Mouse (Mus musculus): ENCODE results near the gene Ydjc. TPM values are rescaled to one million over a fixed set of nuclear protein-coding genes. Genes with fewer than 3 reads are reported as not detected.
A peak's percentile ranks its signal among the peaks of the same experiment; 100 is the strongest.
"Not testable (repeated sequence)": the region's sequence is repeated elsewhere in the genome, so short reads cannot be mapped to it uniquely, and the experiment has no call there.

Ydjc gene
- total RNA-seq, 2 experiments from 2014 or later = 0.29 TPM; not detected in 1

DNA sequence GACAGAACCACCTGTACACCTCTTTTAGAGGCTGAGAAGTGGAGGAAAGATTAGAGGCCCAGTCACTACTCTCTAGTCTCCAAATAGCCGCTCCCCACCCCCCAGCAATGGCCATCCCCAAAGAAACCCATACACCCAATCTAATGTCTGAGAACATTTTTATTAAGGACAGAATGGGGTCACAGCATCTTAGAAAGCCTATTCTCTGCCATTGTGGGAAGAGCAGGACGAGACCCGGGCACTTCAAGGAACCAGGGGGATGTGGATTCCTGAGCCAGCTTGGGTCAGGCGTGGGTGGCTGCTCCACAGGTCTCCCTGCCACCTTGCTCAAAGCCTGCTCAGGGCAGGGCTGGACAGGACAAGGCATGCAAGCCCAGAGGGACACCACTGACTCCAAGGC lies 7.5 kb downstream of the Ydjc start:
- no peak for DNase-seq

DNA sequence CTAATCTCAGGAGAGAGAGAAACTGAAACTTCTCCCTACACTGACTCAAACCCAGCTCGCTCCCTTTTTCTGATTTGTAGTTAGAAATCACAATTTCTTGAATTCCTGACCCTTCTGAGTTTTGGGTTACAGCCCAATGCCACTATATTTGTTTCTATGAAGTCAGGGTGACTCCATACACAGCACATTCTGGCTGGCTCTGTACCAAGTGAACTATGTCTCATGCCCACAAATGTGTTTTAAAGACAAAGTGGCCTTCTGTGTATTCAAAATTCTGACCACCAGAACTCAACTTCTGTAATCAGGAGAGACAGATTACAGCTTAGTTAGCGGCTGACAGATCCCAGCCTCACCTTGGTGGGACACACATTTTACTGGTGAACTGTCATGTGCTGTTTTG lies 9.9 kb downstream of the Ydjc start:
- no peak for DNase-seq

DNA sequence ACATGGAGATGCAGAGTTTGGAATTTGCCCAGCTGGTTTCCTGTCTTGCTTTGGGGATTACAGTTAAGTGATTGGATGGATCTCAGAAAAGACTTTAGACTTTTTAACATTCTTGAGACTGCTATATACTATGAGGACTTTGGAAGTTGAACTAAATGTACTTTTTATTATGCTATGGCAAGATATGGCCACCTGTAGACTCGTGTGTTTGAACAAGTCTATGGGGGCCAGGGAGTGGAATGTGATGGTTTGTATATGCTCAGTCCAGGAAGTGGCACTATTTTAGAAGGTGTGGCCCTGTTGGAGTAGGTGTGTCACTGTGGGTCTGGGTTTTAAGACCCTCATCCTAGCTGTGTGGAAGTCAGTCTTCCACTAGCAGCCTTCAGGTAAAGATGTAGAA lies 21.1 kb downstream of the Ydjc start:
- not testable (repeated sequence) for DNase-seq

DNA sequence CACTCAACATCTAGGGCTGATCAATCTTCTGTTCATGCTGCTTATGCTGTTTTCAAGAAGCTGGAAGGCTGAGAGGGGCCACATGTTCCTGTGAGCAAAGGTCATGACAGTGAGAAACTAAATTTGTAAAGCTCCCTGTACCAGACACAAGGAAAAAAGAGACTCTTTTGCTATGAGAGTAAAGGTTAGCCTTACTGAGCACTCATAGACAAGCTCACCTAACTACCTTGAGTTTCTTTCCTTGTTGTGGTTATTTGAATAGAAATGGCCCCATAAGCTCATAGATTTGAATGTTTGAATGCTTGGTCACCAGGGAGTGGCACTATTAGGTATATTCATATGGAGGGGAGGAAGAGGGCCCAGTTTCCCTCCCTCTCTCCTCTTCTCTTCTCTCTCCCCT lies 22.8 kb downstream of the Ydjc start:
- DNase-seq = no peak

DNA sequence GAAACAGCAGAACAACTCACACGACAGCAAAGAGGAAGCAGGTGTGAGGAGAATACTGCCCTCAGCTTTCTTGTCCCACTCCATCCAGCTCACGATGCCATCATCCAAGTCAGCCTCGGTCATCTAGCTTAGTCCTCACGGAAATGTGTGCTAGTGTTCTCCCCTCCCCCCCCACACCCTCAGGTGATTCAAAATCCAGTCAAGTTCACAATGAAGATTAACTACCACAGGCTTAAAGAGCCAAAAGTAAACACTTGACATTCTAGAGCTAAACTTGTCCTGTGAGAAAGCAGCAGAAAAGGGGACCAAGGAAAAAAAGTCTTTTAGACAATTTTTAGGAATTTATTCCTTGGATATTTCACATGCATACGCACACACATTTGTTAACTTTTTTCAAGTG lies 23.6 kb downstream of the Ydjc start:
- no peak for DNase-seq

DNA sequence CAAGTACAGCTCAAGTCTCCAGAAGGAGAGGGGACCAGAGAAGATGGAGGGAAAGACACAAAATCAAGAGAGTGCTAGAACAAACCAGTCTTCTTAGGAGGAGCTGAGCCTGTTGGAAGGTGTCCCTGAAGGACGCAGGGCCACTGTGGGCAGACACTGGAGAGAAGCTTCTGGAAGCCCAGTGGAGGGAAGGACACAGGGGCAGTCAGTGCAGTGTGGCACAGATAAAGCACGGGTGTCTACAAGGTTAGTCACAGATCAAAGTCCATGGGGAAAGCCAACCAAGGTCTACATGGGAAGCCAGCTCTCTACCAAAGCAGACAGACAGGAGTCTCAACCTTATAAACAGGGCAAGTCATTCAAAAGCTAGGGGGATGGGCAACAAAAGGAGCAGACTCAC lies 31.3 kb downstream of the Ydjc start:
- DNase-seq = no peak

DNA sequence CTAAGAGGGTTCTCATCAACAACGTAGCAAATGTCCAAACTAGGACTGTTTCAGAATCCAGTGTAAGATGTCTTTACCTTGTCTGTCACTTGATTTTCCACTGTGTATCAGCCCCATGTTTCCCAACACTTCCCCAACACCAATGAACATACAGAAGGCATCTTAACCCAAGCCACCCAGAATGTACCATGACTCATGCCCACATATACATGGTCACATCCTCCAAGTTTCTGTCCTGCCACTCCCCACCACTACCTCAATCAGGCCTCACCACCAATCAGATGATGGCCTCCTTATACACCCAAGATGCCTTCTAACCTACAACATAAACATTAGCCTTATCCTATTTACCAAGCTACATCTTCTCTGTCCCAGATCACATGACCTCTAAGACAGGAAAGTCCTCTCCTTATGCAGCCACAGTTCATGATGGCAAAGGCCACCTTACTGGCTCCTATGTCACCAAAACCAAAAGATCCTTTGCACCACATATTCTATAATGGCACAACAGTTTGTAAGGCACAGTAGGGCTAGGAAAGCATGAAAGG lies 33.3 kb downstream of the Ydjc start:
- DNase-seq = no peak

DNA sequence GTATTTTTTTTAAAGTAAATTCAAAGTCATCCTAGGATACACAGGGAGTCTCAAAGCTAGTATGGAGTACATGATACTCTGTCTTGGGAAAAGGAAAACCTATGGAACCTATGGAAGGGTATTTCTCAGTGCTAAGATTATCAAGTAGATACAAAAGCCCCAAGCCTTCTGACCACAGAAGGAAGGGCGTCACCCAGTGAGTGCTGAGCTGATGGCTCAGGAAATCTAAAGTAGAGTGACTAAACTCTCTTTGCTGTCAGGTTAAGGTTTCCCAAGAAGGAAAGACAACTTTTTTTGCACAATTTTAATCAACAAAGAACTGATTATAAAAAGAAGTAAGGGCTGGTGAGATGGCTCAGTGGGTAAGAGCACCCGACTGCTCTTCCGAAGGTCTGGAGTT lies 35.3 kb downstream of the Ydjc start:
- DNase-seq = no peak

DNA sequence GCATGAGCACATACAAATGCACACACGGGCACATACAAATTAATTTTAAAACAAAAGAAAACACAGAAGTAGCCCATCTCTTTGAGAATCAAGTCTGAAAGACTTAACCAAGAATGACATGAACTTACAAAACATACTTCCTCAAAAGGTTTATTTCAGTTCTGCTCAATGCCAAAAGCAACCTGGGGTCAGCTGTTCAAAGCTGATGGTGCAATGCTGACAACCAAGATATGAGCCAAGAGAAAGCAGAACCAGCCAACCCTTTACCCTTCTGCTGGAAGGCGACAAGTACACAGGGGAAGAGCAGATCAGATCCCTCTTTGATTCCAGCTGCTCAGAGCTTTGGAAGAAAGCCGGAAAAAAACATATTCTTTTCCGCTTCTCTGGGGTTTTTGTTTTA lies 37.0 kb downstream of the Ydjc start:
- peak; percentile 48 for DNase-seq

DNA sequence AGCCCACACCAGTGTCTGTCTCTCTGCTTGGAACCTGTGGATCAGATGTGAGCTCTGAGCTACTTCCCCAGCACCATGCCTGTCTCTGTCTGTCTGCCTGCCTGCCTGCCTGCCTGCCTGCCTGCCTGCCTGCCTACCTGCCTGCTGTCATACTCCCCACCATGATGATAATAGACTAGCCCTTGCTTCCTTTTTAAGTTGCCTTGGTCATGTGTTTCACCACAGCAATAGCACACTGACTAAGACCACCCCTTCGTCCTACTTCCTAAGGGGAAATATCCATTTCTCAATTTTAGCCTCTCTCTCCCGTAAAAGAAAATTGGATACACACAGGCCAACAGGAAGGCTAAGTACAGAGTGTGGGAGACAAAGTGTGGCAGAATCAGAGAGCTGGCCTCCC lies 37.7 kb downstream of the Ydjc start:
- DNase-seq = no peak

DNA sequence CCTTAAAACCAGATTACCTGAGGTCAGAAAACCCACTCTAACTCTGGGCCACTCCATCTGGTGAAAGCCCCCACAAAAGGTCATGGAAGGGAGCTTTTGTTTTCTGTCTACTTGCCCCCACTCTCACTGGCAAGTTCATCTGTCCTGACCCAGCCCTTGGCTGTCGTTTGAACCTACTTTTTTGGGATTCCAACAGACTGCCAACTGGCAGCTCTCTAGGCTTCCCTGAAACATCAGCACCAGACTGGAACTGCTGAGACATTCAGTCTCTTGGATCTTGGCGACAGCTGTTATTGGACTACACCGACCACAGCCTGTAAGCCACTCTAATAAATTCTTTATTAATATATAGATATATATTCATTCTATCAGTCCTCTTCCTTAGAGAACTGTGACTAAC lies 38.6 kb downstream of the Ydjc start:
- DNase-seq = peak; percentile 55

DNA sequence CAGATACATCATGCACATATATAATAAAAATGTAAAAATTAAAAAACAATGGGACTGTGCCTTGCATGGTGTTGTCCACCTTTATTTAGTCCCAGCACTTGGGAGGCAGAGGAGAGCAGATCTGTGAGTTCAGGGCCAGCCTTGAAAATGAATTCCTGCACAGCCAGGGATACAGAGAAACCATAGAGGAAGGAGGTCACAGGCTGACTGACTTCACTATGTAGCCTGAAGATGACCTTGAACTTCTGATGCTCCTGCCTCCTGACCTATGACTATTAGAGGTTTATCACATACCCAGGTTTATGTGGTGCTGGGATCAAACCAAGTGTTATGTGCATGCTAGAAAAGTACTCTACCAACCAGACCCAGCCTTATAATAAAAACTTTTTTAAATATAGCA lies 41.1 kb downstream of the Ydjc start:
- DNase-seq = no peak

DNA sequence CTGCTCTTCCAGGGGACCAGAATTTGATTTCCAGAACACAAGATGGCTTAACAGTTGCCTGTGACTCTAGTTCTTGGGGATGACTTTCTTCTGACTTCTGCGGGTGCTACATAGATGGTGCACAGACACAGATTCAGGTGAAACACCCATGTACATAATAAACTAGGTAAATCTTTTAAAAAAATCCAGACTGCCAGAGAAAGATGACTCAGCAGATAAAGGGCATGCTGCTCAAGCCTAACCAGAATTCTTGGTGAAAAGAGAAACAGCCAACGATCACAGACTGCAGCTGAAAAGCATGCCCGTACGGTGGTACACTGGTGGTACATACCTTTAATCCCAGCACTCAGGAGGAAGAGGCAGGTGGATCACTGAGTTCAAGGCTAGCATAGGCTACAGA lies 49.4 kb downstream of the Ydjc start:
- DNase-seq = no peak

DNA sequence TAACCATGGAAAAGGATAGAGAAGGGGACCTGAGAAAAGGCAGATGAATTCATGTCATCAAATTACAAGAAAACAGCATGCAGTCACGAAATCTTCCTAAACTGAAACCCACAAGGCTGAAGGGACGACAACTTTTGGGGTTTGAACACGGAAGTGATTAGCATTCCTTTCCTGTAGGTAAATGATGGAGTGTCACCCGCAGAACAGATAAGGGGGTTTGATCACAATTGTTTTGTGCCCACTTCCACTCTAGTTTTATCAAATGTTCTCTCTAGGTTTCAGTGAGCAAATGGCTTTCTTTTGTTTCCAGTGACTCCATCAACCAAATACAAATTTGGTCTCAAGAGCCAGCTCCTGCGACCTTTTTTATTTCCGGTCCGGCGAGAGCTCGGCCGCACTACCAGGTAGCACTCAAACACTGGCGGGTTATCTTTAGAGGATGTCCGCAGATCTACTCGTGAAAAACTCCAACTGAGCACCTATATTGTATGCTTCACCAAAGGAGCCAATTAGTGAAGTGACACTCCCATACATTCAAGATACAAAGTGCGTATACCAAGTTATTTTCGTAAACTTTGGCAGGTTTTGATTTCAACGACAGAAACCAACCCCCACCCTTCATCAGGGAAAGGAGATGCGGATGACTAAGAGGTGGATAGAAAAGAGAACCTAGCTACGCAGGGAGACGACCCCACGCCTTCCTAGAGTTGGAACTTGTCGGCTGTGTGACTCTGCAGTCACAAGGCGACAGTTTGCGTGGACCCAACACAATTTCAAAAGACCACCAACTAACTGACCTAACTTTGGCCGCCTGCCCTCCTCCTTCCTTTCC lies 55.9 kb downstream of the Ydjc start:
- no peak for DNase-seq

DNA sequence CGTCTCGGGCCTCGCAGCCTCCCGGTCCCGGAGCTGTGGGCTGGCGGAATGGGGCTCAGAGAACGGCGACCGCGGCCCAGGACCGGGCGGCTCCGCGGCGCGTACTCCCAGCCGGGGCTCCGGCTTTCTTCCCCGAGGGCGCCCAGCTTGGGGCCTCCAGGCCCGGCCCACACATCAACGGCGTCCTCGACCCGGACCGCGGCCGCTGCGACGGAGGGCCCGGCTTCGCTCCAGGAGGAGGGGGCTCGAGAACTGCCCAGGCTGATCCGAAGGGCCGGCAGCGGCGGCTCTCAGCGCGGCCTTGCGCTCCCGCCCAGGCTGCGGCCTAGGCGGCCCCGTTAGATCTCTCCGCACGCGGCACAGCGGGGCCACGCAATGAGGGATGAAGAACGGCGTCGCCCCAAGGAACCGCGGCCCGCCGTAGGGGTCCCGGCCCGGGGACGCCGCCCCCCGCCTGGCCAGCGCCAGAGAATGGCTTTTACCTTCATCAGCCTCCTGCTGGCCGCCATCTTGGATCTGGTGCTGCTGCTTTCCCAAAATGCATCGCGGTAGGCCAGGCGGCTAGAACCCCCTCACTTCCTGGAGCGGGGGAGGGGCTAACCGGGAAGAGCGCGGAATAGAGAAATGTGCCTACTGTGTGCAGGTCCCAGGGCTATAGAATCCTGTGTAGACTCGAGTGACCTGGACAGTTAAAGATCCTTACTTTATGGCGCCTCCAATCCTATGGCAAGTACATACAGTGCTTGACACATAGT lies 56.7 kb downstream of the Ydjc start:
- DNase-seq = peak; percentile 77

DNA sequence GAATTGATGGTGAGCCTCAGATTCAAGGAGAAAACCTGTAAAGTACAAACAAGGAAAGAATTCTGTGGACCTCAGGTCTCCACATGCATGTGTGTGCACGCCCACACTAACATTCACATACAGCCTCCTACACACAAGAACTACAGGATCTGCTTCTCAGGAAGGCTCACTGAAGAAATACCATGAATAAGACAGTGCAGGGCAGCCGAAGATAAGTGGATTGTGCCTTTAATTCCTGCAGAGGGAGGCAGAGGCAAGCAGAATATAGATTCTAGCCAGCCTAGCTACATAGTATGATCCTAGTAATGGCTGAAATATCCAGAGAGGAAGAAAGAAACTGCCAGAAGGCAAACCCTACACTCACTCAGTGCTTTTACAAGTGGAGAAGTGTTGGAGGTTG lies 57.6 kb downstream of the Ydjc start:
- DNase-seq = no peak

DNA sequence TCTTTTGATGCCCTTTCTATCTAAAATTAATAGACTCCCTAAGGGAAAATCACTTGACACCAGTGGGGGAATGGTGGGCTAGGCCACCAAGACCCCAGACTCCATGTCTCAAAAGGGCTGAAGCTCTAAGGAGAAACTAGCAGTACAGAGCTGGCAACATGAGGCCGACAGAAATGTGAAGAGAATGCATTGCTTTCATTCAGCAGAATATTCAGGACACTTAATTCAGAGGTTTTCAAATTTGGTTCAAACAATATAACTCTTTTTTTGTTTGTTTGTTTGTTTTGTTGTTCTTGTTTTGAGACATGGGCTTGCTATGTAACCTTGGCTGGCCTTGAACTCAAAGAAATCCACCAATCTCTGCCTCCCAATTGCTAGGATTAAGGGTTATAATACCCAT lies 58.1 kb downstream of the Ydjc start, which contains the start of gene Ube2l3:
TSS of gene Ube2l3 (minus strand) at position 101 of the 400 bp plus-strand sequence.
- DNase-seq = no peak

DNA sequence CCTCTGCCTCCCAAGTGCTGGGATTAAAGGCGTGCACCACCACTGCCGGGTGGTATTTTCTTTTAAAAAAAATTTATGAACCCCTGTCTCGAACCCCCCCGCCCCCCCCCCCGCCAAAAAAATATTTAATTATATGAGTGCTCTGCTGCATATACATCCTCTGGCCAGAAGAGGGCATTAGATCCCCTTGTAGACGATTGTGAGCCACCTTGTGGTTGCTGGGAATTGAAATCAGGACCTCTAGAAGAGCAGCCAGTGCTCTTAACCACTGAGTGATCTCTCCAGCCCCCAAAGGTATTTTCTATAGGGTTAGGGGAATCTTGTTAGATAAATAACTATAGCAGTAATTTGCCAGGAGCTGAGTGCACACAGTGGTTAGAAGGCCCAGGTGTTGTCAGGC lies 60.6 kb downstream of the Ydjc start:
- DNase-seq = no peak

DNA sequence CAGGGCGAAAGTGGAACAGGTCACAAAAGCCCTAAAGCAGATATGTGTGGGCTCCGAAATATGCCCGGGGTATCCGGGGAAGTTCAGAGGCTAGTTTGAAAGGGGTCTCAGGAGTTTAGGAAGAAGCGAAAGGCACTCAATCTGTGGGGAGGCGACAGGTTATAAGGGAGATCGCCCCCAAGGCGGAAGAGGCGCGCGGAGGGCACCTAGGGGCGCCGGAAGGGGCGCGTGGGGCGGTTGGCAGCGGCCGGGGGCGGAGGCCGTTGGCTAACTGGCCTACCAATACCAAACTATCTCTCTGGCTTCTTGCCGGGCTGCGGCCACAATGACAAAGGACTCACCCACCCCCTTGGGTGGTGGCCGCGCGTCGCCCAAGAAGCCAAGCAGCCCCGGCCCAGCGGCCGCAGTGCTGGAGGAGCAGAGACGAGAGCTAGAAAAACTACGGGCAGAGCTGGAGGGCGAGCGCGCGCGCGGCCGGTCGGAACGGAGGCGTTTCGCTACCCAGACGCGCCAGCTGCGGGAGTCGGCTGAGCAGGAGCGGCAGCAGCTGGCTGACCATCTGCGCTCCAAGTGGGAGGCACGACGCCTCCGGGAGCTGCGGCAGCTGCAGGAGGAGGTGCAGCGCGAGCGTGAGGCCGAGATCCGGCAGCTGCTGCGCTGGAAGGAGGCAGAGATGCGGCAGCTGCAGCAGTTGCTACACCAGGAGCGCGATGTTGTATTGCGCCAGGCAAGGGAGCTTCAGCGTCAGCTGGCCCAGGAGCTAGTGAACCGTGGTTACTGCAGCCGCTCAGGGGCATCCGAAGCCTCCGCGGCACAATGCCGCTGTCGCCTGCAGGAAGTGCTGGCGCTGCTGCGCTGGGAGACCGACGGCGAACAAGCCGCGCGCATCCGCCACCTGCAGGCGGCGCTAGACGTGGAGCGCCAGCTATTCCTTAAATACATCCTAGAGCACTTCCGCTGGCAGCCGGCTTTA lies 64.3 kb downstream of the Ydjc start, which contains the start of gene Rimbp3:
TSS of gene Rimbp3 (plus strand) at position 215 of the 973 bp plus-strand sequence.
- DNase-seq = peak; percentile 69

DNA sequence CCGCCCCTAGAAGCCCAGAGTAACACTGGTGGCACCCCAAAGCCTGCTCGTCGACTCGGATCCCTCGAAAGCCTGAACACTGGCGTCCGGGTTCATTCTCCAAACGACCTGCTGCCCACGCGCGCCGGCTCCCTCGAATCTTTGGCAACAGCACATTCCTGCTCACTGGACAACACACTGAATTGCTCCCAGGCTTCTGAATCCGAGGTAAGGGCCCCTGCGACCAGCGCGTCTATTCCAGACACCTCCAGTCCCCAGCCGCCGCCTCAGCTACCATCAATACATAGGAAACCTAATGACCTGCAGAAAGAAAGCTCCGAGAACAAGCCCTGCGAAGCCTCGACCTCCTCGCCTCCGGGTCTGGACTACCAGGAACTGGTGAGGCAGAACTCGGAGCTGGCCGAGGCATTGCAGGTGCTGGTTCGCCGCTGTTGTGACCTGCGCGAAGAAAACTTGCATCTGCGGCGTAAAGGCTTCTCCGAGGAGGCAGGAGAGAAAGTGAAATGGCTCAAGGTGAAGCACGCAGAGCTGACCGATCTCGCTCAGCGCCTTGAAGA lies 65.1 kb downstream of the Ydjc start:
- DNase-seq = no peak

Measured in gastrocnemius, postnatal 25 days (tissue).